Mouse (Mus musculus) lung, adult 2 months (tissue): ENCODE measurements around the gene Enpp7.

Experiments
- CTCF ChIP-seq: fragments of 200-500 bp; IDR thresholded peaks from 2 replicates; pipeline ENCODE4 v1.5.1; 2011; ENCODE audit warnings: mild to moderate bottlenecking, low read length, control low read depth; ENCODE audit not compliant: insufficient read depth
- POLR2A ChIP-seq: fragments of 200-500 bp; IDR thresholded peaks from 2 replicates; pipeline ENCODE4 v1.6.1; 2011; ENCODE audit warnings: low read depth, mild to moderate bottlenecking, control low read depth, low read length, borderline replicate concordance; ENCODE audit errors: extremely low read depth

GRCm38 (mm10) chr11:119005547-119006275 lies 17.7 kb downstream of the Enpp7 start:
- TF ChIP-seq POLR2A (no peak), CTCF (no peak)
